Mouse (Mus musculus): ENCODE data around the gene Zp3r.

GRCm38 (mm10) chr1:130550242-130551167, 78.9 kb downstream of the Zp3r start:
- TF ChIP-seq CTCF (IDR thresholded peaks at IDR 0.05; ENCODE audit: low read depth) (no peak), EP300 (IDR thresholded peaks at IDR 0.05; ENCODE audit: low read depth) (peak; percentile 68)

Data from heart, postnatal 0 days (tissue).